ENCODE assay signal across 32 mouse cellular contexts in genomic region chr1:84879571-84880120, GRCm38 (mm10). TPM values are rescaled to one million over a fixed set of nuclear protein-coding genes. Genes with fewer than 3 reads are reported as not detected.
DNase-seq lines count a peak whose midpoint lies in the region; ATAC-seq and TF ChIP-seq lines count a peak whose summit lies in the region.
"Had no signal": no experiment of that assay in that cellular context is flagged by ENCODE, and none has a peak within 500 bp of the region (broad histone marks: within the 10 kb centered on the region; RNA-seq: fewer than 3 reads in every experiment).

No protein-coding gene starts in this region.

- no peak overlapping the region for H3K27ac ChIP-seq in intestine, postnatal 0 days (ENCODE audit: low read depth, low read length)
- no peak overlapping the region for H3K27ac ChIP-seq in intestine, embryonic 16.5 days (ENCODE audit: low read length)
- H3K27ac ChIP-seq: embryonic facial prominence, embryonic 13.5 days; forebrain, embryonic 10.5 days; forebrain, embryonic 15.5 days; heart, embryonic 13.5 days; hindbrain, embryonic 10.5 days; left cerebral cortex, adult 2 months; limb, embryonic 12.5 days; midbrain, embryonic 13.5 days had no signal

- H3K4me1 ChIP-seq in intestine, postnatal 0 days (replicated peaks; ENCODE audit: control insufficient read depth, insufficient read depth, low read length), result no peaks in the 10 kb centered on the region
- H3K4me1 ChIP-seq in intestine, embryonic 16.5 days (ENCODE audit: control insufficient read depth, insufficient read depth, low read length), result no peaks in the 10 kb centered on the region
- H3K4me1 ChIP-seq: embryonic facial prominence, embryonic 13.5 days; forebrain, embryonic 15.5 days; heart, embryonic 13.5 days; megakaryocyte, embryonic 14.5 days; midbrain, embryonic 13.5 days had no signal

- no peak overlapping the region for H3K9ac ChIP-seq in intestine, postnatal 0 days (ENCODE audit: low read depth, low read length)
- H3K9ac ChIP-seq in intestine, embryonic 16.5 days (ENCODE audit: low read depth, low read length), result no peak overlapping the region
- H3K9ac ChIP-seq: embryonic facial prominence, embryonic 13.5 days; forebrain, embryonic 15.5 days; heart, embryonic 13.5 days; limb, embryonic 12.5 days; liver, postnatal 0 days; midbrain, embryonic 13.5 days had no signal

- H3K36me3 ChIP-seq in intestine, postnatal 0 days (ENCODE audit: control insufficient read depth, insufficient read depth), result no peaks in the 10 kb centered on the region
- no peaks in the 10 kb centered on the region for H3K36me3 ChIP-seq in intestine, embryonic 16.5 days (ENCODE audit: control insufficient read depth, insufficient read depth, low read length)
- H3K36me3 ChIP-seq: embryonic facial prominence, embryonic 13.5 days; forebrain, embryonic 10.5 days; forebrain, embryonic 15.5 days; heart, embryonic 13.5 days; hindbrain, embryonic 10.5 days; limb, embryonic 12.5 days; midbrain, embryonic 13.5 days had no signal

- H3K9me3 ChIP-seq in intestine, postnatal 0 days (ENCODE audit: control insufficient read depth), result no peaks in the 10 kb centered on the region
- H3K9me3 ChIP-seq in intestine, embryonic 16.5 days (ENCODE audit: control insufficient read depth, low read length), result no peaks in the 10 kb centered on the region
- H3K9me3 ChIP-seq: embryonic facial prominence, embryonic 13.5 days; forebrain, embryonic 10.5 days; forebrain, embryonic 15.5 days; heart, embryonic 13.5 days; limb, embryonic 12.5 days; midbrain, embryonic 13.5 days had no signal

- intact Hi-C loops in heart, postnatal 14 days (cut with DNase I), result loop anchor here (5.0 kb wide), 1 partner anchor 147 kb away; no protein-coding TSS in a partner anchor

- 89% methylated on average over 8 of the region's 8 CpGs for WGBS in intestine, postnatal 0 days
- WGBS in intestine, embryonic 16.5 days, result 91% methylated on average over 8 of the region's 8 CpGs

- peak; percentile 19 for DNase-seq in kidney, postnatal 14 days
- no peak for DNase-seq in kidney, postnatal 10 days
- peak; percentile 89 for DNase-seq in ES-CJ7 (ENCODE audit: low read depth, low spot score)
- peak; percentile 39 for DNase-seq in adipocyte (ENCODE audit: low spot score)
- no peak for DNase-seq in heart, postnatal 14 days
- no peak for DNase-seq in gastrocnemius, adult 8-10 months (ENCODE audit: low spot score in 2 of 2)
- DNase-seq: adrenal gland, postnatal 36 days; cerebellum, adult 18-20 months; cerebellum, postnatal 10 days; gastrocnemius, postnatal 36 days; heart, adult 18-20 months; heart, postnatal 10 days; liver, postnatal 0 days; lung, postnatal 4 days; thymus, adult 2 months; thymus, postnatal 36 days had no signal

- ATAC-seq in intestine, postnatal 0 days, result no peak
- no peak for ATAC-seq in intestine, embryonic 16.5 days
- ATAC-seq: forebrain, embryonic 15.5 days; hindbrain, embryonic 16.5 days; liver, postnatal 0 days; midbrain, embryonic 13.5 days had no signal

- 0 out of 2 replicates have a peak, but pooled peaks have one; percentile 12 for TF ChIP-seq CTCF in intestine, postnatal 0 days (IDR thresholded peaks at IDR 0.05; ENCODE audit: low read depth)

- no peak overlapping the region for H3K4me3 ChIP-seq in intestine, postnatal 0 days (ENCODE audit: low read depth, low read length)
- H3K4me3 ChIP-seq in intestine, embryonic 16.5 days (ENCODE audit: low read length), result no peak overlapping the region
- H3K4me3 ChIP-seq: embryonic facial prominence, embryonic 13.5 days; forebrain, embryonic 10.5 days; forebrain, embryonic 15.5 days; heart, embryonic 13.5 days; hindbrain, embryonic 10.5 days; left cerebral cortex, adult 2 months; limb, embryonic 12.5 days; megakaryocyte, embryonic 14.5 days; midbrain, embryonic 13.5 days had no signal

- no peak overlapping the region for H3K4me2 ChIP-seq in intestine, postnatal 0 days (replicated peaks; ENCODE audit: low read depth)
- no peak overlapping the region for H3K4me2 ChIP-seq in intestine, embryonic 16.5 days (ENCODE audit: low read depth, low read length)
- H3K4me2 ChIP-seq: embryonic facial prominence, embryonic 13.5 days; forebrain, embryonic 15.5 days; heart, embryonic 13.5 days; limb, embryonic 12.5 days; liver, embryonic 11.5 days; midbrain, embryonic 13.5 days had no signal

- no peaks in the 10 kb centered on the region for H3K27me3 ChIP-seq in intestine, postnatal 0 days (replicated peaks; ENCODE audit: control insufficient read depth, insufficient read depth, low read length)
- H3K27me3 ChIP-seq in intestine, embryonic 16.5 days (replicated peaks; ENCODE audit: control insufficient read depth, insufficient read depth, low read length), result no peaks in the 10 kb centered on the region
- H3K27me3 ChIP-seq: CH12.LX; embryonic facial prominence, embryonic 13.5 days; forebrain, embryonic 15.5 days; heart, embryonic 13.5 days; limb, embryonic 12.5 days; megakaryocyte, embryonic 14.5 days; midbrain, embryonic 13.5 days had no signal

RNA-seq across cellular contexts. Expression of gene Trip12, which starts 39.3 kb away (rescaled TPM):
- polyA plus RNA-seq in intestine, postnatal 0 days (2015; fragmentation: Nextera tagmentation; extraction: Ambion mirVana), result 40.7 and 46.4 TPM in 2 replicates
- polyA plus RNA-seq in intestine, embryonic 16.5 days (2015; fragmentation: Nextera tagmentation; extraction: Ambion mirVana), result 34.5 and 42.9 TPM in 2 replicates
- total RNA-seq in heart, postnatal 14 days (2021), result 100 to 1,000 TPM; 195 to 201 TPM
- total RNA-seq in gastrocnemius, adult 8-10 months (2022), result 100 to 1,000 TPM; 184 to 209 (median 202) TPM

RNA-seq across cellular contexts. Expression of gene Fbxo36, which starts 40.0 kb away (rescaled TPM):
- 14.4 and 18.5 TPM in 2 replicates for polyA plus RNA-seq in intestine, postnatal 0 days (2015; fragmentation: Nextera tagmentation; extraction: Ambion mirVana)
- 14.9 and 17.1 TPM in 2 replicates for polyA plus RNA-seq in intestine, embryonic 16.5 days (2015; fragmentation: Nextera tagmentation; extraction: Ambion mirVana)
- 1 to 10 TPM; 1.2 to 1.8 TPM for total RNA-seq in heart, postnatal 14 days (2021)
- total RNA-seq in gastrocnemius, adult 8-10 months (2022), result 1 to 10 TPM; 1.6 to 4.5 (median 3.0) TPM
- total RNA-seq: monocyte, adult 5-6 weeks had no signal

RNA-seq across cellular contexts. Expression of gene Slc16a14, which starts 55.3 kb away (rescaled TPM):
- 0.04 TPM in 1 of 2 replicates, not detected in the other for polyA plus RNA-seq in intestine, postnatal 0 days (2015; fragmentation: Nextera tagmentation; extraction: Ambion mirVana)
- 0.12 and 0.27 TPM in 2 replicates for polyA plus RNA-seq in intestine, embryonic 16.5 days (2015; fragmentation: Nextera tagmentation; extraction: Ambion mirVana)
- total RNA-seq in heart, postnatal 14 days (2021), result under 1 TPM; 0.38 to 0.51 TPM
- under 1 TPM in 2 of 4 experiments, not detected in 2; 0.07 to 0.15 TPM for total RNA-seq in gastrocnemius, adult 8-10 months (2022)
- total RNA-seq: common myeloid progenitor, adult 5-6 weeks had no signal

Comparison
In these comparisons a context has a peak if more than half of its experiments do, and no peak if none do; other contexts are left out.
1. DNase-seq: peak in kidney, postnatal 14 days (single experiment), ES-CJ7 (single experiment) and adipocyte (single experiment); none in kidney, postnatal 10 days (single experiment), heart, postnatal 14 days (0 of 2) and gastrocnemius, adult 8-10 months (0 of 2).